Mouse (Mus musculus) heart, embryonic 15.5 days (tissue): ENCODE data around the gene Usp8. TPM values are rescaled to one million over a fixed set of nuclear protein-coding genes. Genes with fewer than 3 reads are reported as not detected.

Source experiments
- ATAC-seq: fragments of 200-750 bp; cut with Nextera tagmentation; replicated peaks from 2 replicates; pipeline ENCODE4 v1.8.0; 2017; ENCODE audit warnings: low read depth, moderate TSS enrichment; ENCODE audit not compliant: insufficient number of reproducible peaks, insufficient read depth, low FRiP score
- H3K27ac ChIP-seq: fragments of 300-500 bp; sonication (generic); 2 replicates; pipeline ENCODE4 v1.5.1; 2015; ENCODE audit warnings: mild to moderate bottlenecking, inconsistent platforms
- H3K27me3 ChIP-seq: fragments of 300-500 bp; sonication (generic); 2 replicates; pipeline ENCODE4 v1.6.1; 2015; ENCODE audit warnings: inconsistent platforms
- H3K36me3 ChIP-seq: fragments of 300-500 bp; sonication (generic); 2 replicates; pipeline ENCODE4 v1.6.1; 2015; ENCODE audit warnings: mild to moderate bottlenecking, inconsistent platforms
- H3K4me1 ChIP-seq: fragments of 300-500 bp; sonication (generic); replicated peaks from 2 replicates; pipeline ENCODE4 v1.6.1; 2015; ENCODE audit warnings: inconsistent platforms
- H3K4me2 ChIP-seq: fragments of 300-500 bp; sonication (generic); 2 replicates; pipeline ENCODE4 v1.6.1; 2015; ENCODE audit warnings: inconsistent platforms, mild to moderate bottlenecking, moderate library complexity
- H3K4me3 ChIP-seq: fragments of 300-500 bp; sonication (generic); 2 replicates; pipeline ENCODE4 v1.5.1; 2015; ENCODE audit warnings: mild to moderate bottlenecking, inconsistent platforms
- H3K9ac ChIP-seq: fragments of 300-500 bp; sonication (generic); 2 replicates; pipeline ENCODE4 v1.6.1; 2015; ENCODE audit warnings: mild to moderate bottlenecking, inconsistent platforms
- H3K9me3 ChIP-seq: fragments of 300-500 bp; sonication (generic); replicated peaks from 2 replicates; pipeline ENCODE4 v1.6.1; 2016; ENCODE audit warnings: inconsistent platforms
- WGBS: fragments of 180-500 bp; shearing (Covaris S2); methylation state at CpG from one replicate; pipeline ENCODE4 v1.1.7; 2015; ENCODE audit warnings: mixed read lengths; 5-methylcytosine and 5-hydroxymethylcytosine counted together
- polyA plus RNA-seq: library from polyadenylated mRNA; unstranded; fragments of >200 nt; fragmentation: Nextera tagmentation; extraction: Ambion mirVana; gene quantifications from 2 replicates; pipeline ENCODE4 v1.2.1, GENCODE M21; 2015

Gene Usp8
- polyA plus RNA-seq, 1 experiment from 2014 or later, result 26.8 TPM

DNA sequence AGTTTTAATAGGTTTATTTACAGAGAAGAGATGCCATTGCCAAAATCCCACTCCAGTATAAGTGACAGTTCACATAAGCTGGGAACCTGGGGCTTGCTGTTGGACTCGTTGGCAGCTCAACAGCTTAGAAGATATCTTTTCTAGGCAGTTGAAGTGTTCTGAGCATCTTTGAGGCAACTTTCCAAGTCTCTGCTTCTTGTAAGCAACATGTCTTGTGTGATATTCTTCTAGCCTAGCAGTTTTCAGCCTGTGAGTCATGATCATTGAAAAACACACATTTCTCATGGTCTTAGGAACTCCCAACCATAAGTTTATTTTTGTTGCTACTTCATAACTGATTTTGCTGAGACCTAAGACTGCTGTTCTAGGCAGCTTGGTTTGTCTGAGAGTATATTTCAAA lies 24.2 kb upstream of the Usp8 start:
- H3K4me1 ChIP-seq, result peaks cover 10% of the 10 kb centered on the region; the same call in 1 of the 2 replicates
- no peaks in the 10 kb centered on the region for H3K9me3 ChIP-seq
- peaks cover 5% of the 10 kb centered on the region; the same call in 1 of the 2 replicates for H3K36me3 ChIP-seq
- H3K4me3 ChIP-seq, result no peak overlapping the region
- no peaks in the 10 kb centered on the region for H3K27me3 ChIP-seq
- no peak overlapping the region for H3K9ac ChIP-seq
- ATAC-seq, result no peak
- no peak overlapping the region for H3K4me2 ChIP-seq
- 66% methylated on average over 1 of the region's 1 CpGs for WGBS
- H3K27ac ChIP-seq, result peak overlapping the region; percentile 41

DNA sequence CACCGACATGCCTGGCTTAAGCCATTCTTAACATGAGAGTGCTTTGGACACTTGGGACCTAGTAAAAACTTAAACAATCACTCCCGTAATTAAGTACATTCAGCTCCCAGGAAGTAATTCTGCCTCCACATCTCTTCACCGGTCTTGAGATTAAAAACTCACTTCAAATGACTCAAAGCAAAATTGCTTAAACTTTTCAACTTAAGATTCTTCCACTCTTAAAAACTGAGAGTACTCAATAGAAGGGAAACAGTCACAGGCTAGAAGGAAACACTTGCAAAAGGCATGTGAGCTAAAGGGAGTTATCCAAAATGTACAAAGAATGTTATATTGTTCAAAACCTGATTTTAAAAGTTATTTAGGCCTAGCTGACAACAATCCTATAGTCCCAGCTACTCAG lies 15.8 kb upstream of the Usp8 start:
- Histone ChIP-seq H3K4me1 (no peaks in the 10 kb centered on the region), H3K4me2 (no peak overlapping the region), H3K36me3 (no peaks in the 10 kb centered on the region), H3K4me3 (no peak overlapping the region), H3K9ac (no peak overlapping the region), H3K27ac (no peak overlapping the region), H3K27me3 (no peaks in the 10 kb centered on the region), H3K9me3 (no peaks in the 10 kb centered on the region)
- 84% methylated on average over 3 of the region's 3 CpGs for WGBS
- no peak for ATAC-seq

DNA sequence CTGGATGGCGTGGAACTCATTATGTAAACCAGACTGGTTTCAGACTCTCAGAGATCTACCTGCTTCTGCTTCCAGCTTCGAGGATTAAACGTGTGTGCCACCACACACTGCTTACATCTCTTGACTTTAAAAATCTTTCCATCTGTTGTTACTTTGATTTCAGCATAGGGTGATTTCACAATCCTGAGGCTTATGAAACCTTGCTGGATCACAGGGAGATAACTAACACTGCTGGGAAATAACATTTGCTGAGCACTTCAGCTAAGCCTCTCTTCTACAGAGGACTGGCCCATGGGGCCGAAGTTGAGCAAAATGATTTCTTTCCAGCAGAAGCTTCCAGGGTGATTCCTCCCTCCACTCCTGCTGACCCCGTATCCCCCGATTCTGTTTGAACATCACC lies 11.8 kb upstream of the Usp8 start:
- Histone ChIP-seq H3K27ac (no peak overlapping the region), H3K9ac (no peak overlapping the region), H3K4me1 (no peaks in the 10 kb centered on the region), H3K27me3 (no peaks in the 10 kb centered on the region), H3K36me3 (no peaks in the 10 kb centered on the region), H3K4me3 (no peak overlapping the region), H3K4me2 (no peak overlapping the region), H3K9me3 (no peaks in the 10 kb centered on the region)
- ATAC-seq, result no peak
- 77% methylated on average over 6 of the region's 6 CpGs for WGBS

DNA sequence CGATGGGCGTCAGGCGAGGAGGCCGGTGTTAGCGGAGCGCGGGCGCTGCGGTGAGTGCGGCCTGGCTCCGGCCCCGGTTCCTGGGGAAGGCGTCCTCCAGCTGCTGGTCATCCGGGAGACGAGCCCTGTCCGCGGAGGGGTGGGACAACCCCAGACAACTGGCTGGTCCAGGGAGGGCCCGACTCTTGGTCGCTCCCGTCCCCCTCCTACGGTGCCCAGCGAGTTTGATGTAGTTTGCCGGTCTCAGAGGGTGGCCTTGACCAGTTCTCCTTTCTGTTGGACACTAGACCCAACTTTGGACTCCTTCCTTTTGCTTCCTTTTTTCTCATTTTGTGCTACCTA lies 281 bp downstream of the Usp8 start:
- Histone ChIP-seq H3K9me3 (no peaks in the 10 kb centered on the region), H3K9ac (peak overlapping the region; percentile 86), H3K4me2 (peak overlapping the region; percentile 78), H3K4me1 (peaks cover 10% of the 10 kb centered on the region), H3K27ac (peak overlapping the region; percentile 86), H3K27me3 (peaks cover 8% of the 10 kb centered on the region), H3K4me3 (peak overlapping the region; percentile 91), H3K36me3 (no peaks in the 10 kb centered on the region)
- under 1% methylated on average over 23 of the region's 23 CpGs for WGBS
- peak; percentile 81 for ATAC-seq

DNA sequence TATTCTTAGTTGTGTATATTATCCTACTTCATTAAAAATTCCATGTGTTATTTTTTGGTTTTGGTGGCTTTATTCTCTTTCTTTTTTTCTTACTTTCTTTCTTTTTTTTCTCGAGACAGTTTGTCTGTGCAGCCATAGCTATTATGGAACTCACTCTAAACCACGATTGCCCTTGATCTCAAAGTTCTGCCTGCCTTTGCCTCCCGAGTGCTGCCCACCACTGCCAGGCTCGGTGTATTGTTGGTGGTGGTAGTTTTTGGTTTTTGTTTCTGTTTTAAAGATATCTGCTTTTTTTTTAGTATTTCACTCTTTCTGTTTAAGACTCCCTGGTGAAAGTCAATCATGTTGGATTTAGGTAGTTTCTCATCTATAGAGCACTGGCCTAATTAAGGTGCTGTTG lies 1.2 kb downstream of the Usp8 start:
- Histone ChIP-seq H3K36me3 (no peaks in the 10 kb centered on the region), H3K27ac (no peak overlapping the region), H3K27me3 (peaks cover 8% of the 10 kb centered on the region), H3K4me2 (peak overlapping the region; percentile 78), H3K4me1 (peaks cover 10% of the 10 kb centered on the region), H3K9ac (peak overlapping the region; percentile 86), H3K4me3 (peak overlapping the region; percentile 91), H3K9me3 (no peaks in the 10 kb centered on the region)
- 75% methylated on average over 4 of the region's 4 CpGs for WGBS
- ATAC-seq, result no peak

DNA sequence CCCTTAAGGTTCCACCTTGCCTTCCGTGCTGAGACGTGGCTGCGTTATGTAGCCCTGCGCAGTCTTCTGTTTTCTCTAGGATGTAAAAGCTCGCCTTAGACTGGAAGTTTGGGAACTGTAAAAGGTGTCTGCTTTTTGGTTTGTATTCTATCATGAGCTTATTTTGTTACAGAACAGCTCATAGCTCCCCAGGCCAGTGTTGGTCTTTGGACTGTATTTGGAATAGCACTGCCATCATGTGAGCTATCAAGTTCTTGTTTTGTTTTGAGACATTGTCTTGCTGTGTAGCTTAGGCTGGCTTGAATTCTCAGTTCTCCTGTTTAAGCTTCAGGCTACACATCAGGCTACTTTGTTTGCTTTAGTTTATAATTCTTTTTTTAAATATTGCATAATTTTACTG lies 5.4 kb downstream of the Usp8 start:
- WGBS, result 93% methylated on average over 5 of the region's 5 CpGs
- H3K4me2 ChIP-seq, result no peak overlapping the region
- H3K27me3 ChIP-seq, result no peaks in the 10 kb centered on the region
- H3K27ac ChIP-seq, result no peak overlapping the region
- H3K4me3 ChIP-seq, result no peak overlapping the region
- ATAC-seq, result no peak
- H3K36me3 ChIP-seq, result no peaks in the 10 kb centered on the region
- peaks cover 10% of the 10 kb centered on the region for H3K4me1 ChIP-seq
- no peaks in the 10 kb centered on the region for H3K9me3 ChIP-seq
- H3K9ac ChIP-seq, result no peak overlapping the region

DNA sequence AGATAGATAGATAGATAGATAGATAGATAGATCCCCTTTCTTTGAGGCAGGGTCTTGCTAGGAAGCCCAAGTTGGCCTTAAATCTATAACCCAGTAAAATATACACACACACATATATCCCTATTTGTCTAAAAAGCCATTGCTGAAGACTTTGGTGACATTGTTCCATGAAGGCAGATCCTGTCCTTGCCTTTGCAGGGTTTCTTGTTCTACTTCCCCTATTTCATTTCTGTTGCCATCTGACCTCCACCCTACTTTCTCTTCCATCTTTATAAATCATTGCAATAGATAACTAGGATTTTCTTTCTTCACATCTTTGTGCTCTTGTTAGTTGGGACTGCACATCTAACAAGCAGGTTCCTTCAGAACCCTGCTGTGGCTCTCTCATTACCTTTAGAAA lies 5.8 kb downstream of the Usp8 start:
- no peak overlapping the region for H3K9ac ChIP-seq
- no peaks in the 10 kb centered on the region for H3K27me3 ChIP-seq
- no peak overlapping the region for H3K4me3 ChIP-seq
- no peaks in the 10 kb centered on the region for H3K36me3 ChIP-seq
- H3K4me1 ChIP-seq, result peaks cover 7% of the 10 kb centered on the region
- H3K4me2 ChIP-seq, result no peak overlapping the region
- no peaks in the 10 kb centered on the region for H3K9me3 ChIP-seq
- no peak overlapping the region for H3K27ac ChIP-seq
- no peak for ATAC-seq

DNA sequence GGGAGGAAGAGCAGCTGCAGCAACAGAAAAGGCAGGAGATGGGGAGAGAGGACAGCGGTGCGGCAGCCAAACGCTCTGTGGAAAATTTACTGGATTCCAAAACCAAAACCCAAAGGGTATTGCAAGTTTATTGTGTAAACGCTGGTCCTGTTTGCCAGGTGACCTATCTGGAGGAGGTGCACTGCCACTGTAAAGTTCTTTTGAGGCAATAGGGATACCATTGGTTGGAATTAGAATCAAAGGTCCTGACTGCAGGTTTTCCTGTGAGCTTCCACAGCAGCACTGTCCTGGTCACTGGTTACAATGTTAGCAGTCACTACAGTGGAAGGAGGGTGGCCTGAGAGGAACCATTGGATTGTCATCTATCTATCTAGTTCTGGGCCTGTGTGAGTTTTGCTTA lies 22.1 kb downstream of the Usp8 start:
- Histone ChIP-seq H3K4me3 (no peak overlapping the region), H3K4me2 (no peak overlapping the region), H3K9me3 (no peaks in the 10 kb centered on the region), H3K27me3 (no peaks in the 10 kb centered on the region), H3K9ac (no peak overlapping the region), H3K27ac (no peak overlapping the region), H3K4me1 (0 out of 2 replicates have a peak, but pooled peaks cover 2% of the 10 kb centered on the region), H3K36me3 (peaks cover 43% of the 10 kb centered on the region)
- no peak for ATAC-seq
- WGBS, result 98% methylated on average over 4 of the region's 4 CpGs

DNA sequence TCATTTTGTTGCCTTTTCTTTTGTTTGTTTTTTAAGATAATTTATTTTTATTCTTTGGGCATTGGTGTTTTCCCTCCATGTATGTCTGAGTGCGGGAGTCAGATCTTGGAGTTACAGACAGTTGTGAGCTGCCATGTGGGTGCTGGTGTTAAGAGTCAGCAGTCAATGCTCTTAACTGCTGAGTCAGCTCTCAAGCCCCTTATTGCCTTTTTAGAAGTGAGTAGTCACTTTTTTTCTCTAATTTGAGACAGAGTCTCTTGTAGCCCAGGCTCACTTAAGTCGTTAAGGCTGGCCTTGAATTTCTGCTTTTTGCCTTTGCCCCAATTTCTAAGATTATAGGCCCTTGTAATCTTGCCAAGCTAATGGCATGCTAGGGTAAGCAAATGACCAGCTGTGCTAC lies 23.4 kb downstream of the Usp8 start:
- H3K4me2 ChIP-seq, result no peak overlapping the region
- no peak overlapping the region for H3K27ac ChIP-seq
- no peaks in the 10 kb centered on the region for H3K27me3 ChIP-seq
- ATAC-seq, result no peak
- WGBS, result 87% methylated on average over 2 of the region's 2 CpGs
- H3K4me1 ChIP-seq, result 0 out of 2 replicates have a peak, but pooled peaks cover 2% of the 10 kb centered on the region
- no peaks in the 10 kb centered on the region for H3K9me3 ChIP-seq
- H3K4me3 ChIP-seq, result no peak overlapping the region
- peaks cover 46% of the 10 kb centered on the region for H3K36me3 ChIP-seq
- no peak overlapping the region for H3K9ac ChIP-seq

DNA sequence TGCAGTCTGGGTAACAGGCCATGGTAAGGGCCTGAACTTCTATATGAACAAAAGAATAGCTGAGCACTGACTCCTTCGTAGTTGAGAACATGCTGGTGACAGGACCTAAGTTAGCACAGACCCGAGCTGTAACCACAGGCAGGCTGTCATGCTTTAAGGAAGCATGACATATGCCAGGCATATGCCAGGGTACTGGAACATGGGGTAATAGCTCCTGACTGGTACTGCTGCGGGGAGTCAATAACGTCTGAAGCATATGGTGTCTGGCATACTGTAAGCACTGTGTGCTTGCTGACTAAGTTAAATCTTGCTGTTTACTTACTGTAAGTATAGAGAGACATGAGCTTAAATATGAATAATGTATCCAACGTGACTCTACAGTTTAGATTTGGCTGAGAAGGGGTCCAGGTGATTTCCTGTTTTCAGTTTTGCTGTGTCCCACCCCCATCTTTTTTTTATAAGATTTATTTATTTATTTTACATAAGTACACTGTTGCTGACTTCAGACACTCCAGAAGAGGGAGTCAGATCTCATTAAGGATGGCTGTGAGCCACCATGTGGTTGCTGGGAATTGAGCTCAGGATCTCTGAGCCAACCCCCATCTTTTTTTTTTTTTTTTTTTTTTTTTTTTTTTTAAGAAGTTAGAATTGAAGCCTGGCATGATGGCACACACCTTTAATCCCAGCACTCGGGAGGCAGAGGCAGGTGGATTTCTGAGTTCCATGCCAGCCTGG lies 28.4 kb downstream of the Usp8 start:
- Histone ChIP-seq H3K27ac (no peak overlapping the region), H3K4me3 (no peak overlapping the region), H3K4me1 (no peaks in the 10 kb centered on the region), H3K36me3 (peaks cover 63% of the 10 kb centered on the region), H3K4me2 (no peak overlapping the region), H3K9me3 (no peaks in the 10 kb centered on the region), H3K27me3 (no peaks in the 10 kb centered on the region), H3K9ac (no peak overlapping the region)
- no peak for ATAC-seq
- 77% methylated on average over 6 of the region's 6 CpGs for WGBS

DNA sequence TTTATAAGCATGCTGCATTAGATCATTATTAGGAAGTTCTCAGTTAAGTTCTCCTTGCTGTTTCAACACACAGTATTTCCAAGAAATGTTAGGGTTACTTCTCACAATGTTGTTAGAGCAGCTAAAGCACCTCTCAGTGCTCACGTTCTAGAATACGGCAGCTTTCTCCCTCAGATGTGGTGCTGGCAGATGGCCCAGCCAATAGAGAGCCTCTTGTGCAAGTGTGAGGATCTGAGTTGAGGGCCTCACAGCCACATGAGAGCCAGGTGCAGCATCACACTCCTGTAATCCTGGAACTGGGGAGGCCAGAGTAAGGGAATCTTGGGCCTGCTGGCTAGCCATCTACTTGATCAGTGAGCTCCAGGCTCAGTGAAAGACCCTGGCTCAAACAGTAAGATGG lies 33.2 kb downstream of the Usp8 start:
- no peak overlapping the region for H3K9ac ChIP-seq
- no peak for ATAC-seq
- no peaks in the 10 kb centered on the region for H3K9me3 ChIP-seq
- no peak overlapping the region for H3K4me2 ChIP-seq
- H3K27ac ChIP-seq, result no peak overlapping the region
- WGBS, result 49% methylated on average over 2 of the region's 2 CpGs
- H3K36me3 ChIP-seq, result peaks cover 58% of the 10 kb centered on the region
- H3K27me3 ChIP-seq, result no peaks in the 10 kb centered on the region
- no peaks in the 10 kb centered on the region for H3K4me1 ChIP-seq
- no peak overlapping the region for H3K4me3 ChIP-seq

DNA sequence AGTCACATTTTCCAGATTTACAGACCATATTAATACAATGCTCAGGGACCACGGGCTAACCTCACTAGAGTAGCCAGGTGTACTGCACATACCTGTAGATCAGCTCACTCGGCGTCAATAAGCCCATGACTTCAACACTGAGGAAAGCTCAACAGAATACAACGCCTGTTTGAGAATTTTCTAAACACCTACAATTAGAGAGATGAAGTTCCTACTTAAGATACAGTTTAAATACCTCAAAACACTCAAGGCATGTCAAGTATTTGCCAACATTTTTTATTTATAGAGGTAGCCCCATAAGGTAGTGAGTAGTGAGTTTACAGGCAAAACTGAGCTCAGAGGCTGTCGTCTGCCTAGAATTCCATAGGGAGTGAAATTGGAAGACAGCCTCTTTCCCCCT lies 36.3 kb downstream of the Usp8 start:
- no peaks in the 10 kb centered on the region for H3K9me3 ChIP-seq
- H3K36me3 ChIP-seq, result peaks cover 66% of the 10 kb centered on the region
- 77% methylated on average over 5 of the region's 5 CpGs for WGBS
- no peak overlapping the region for H3K27ac ChIP-seq
- H3K4me2 ChIP-seq, result no peak overlapping the region
- H3K27me3 ChIP-seq, result no peaks in the 10 kb centered on the region
- no peak overlapping the region for H3K4me3 ChIP-seq
- no peak overlapping the region for H3K9ac ChIP-seq
- ATAC-seq, result no peak
- no peaks in the 10 kb centered on the region for H3K4me1 ChIP-seq
